Mouse (Mus musculus) heart, embryonic 11.5 days (tissue): ENCODE measurements around the gene Rdx. TPM values are rescaled to one million over a fixed set of nuclear protein-coding genes. Genes with fewer than 3 reads are reported as not detected.

Experiments used
- ATAC-seq: fragments of 200-750 bp; cut with Nextera tagmentation; replicated peaks from 2 replicates; pipeline ENCODE4 v1.8.0; 2017; ENCODE audit warnings: moderate library complexity; ENCODE audit not compliant: insufficient number of reproducible peaks, low FRiP score, low TSS enrichment
- H3K27ac ChIP-seq: fragments of 300-500 bp; sonication (generic); 2 replicates; pipeline ENCODE4 v1.5.1; 2014; ENCODE audit warnings: mild to moderate bottlenecking, low read depth, low read length
- H3K27me3 ChIP-seq: fragments of 300-500 bp; sonication (generic); 2 replicates; pipeline ENCODE4 v1.6.1; 2014; ENCODE audit warnings: mild to moderate bottlenecking, low read length, mixed read lengths; ENCODE audit not compliant: control insufficient read depth, insufficient read depth
- H3K36me3 ChIP-seq: fragments of 300-500 bp; sonication (generic); 2 replicates; pipeline ENCODE4 v1.6.1; 2014; ENCODE audit warnings: mild to moderate bottlenecking, low read length, moderate library complexity, mixed read lengths; ENCODE audit not compliant: control insufficient read depth, insufficient read depth
- H3K4me1 ChIP-seq: fragments of 300-500 bp; sonication (generic); 2 replicates; pipeline ENCODE4 v1.6.1; 2014; ENCODE audit warnings: low read length; ENCODE audit not compliant: control insufficient read depth, insufficient read depth
- H3K4me2 ChIP-seq: fragments of 300-500 bp; sonication (generic); 2 replicates; pipeline ENCODE4 v1.6.1; 2014; ENCODE audit warnings: mild to moderate bottlenecking, moderate library complexity
- H3K4me3 ChIP-seq: fragments of 300-500 bp; sonication (generic); 2 replicates; pipeline ENCODE4 v1.5.1; 2014; ENCODE audit warnings: low read depth, low read length
- H3K9ac ChIP-seq: fragments of 300-500 bp; sonication (generic); 2 replicates; pipeline ENCODE4 v1.6.1; 2014; ENCODE audit warnings: mild to moderate bottlenecking, low read depth, low read length, moderate library complexity
- H3K9me3 ChIP-seq: fragments of 300-500 bp; sonication (generic); replicated peaks from 2 replicates; pipeline ENCODE4 v1.6.1; 2016; ENCODE audit warnings: low read length; ENCODE audit not compliant: control insufficient read depth
- WGBS: fragments of 180-500 bp; shearing (Covaris S2); extraction: QIAGEN DNeasy Blood & Tissue Kit; methylation state at CpG from one replicate; pipeline ENCODE4 v1.1.7; 2014; ENCODE audit not compliant: insufficient replicate concordance; 5-methylcytosine and 5-hydroxymethylcytosine counted together
- polyA plus RNA-seq: library from polyadenylated mRNA; unstranded; fragments of >200 nt; fragmentation: Nextera tagmentation; extraction: Ambion mirVana; gene quantifications from 2 replicates; pipeline ENCODE4 v1.2.1, GENCODE M21; 2014

Gene Rdx
- polyA plus RNA-seq, 1 experiment from 2014 or later, result 213 TPM

- Histone ChIP-seq H3K27ac (no peak overlapping the region), H3K36me3 (no peaks in the 10 kb centered on the region), H3K27me3 (no peaks in the 10 kb centered on the region), H3K4me3 (no peak overlapping the region), H3K4me1 (peaks cover 17% of the 10 kb centered on the region), H3K9ac (no peak overlapping the region), H3K4me2 (no peak overlapping the region), H3K9me3 (no peaks in the 10 kb centered on the region)
- WGBS, result 81% methylated on average over 6 of the region's 6 CpGs
- ATAC-seq, result no peak
Measured at GRCm38 (mm10) chr9:52105423-52105822, 58.5 kb downstream of the Rdx start.

DNA sequence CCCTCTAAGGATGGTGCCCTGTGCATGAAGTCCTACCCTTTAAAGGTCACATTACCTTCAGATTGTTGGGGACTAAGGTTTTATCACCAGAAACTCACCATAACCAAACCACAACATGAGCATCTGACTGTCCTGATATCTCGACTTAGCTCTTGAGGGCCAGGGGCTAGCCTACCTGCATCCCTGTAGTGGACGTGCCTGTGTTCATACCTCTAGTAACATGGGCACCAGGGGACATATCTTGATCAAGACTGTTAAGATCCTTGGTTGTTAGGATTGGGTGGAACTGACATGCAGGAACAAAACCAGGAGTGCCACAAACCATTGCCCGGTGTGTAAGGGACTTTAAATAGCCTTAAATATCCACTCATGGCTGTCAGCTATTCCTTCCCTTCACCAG lies 60.2 kb downstream of the Rdx start:
- H3K36me3 ChIP-seq, result no peaks in the 10 kb centered on the region
- no peak for ATAC-seq
- peaks cover 13% of the 10 kb centered on the region for H3K4me1 ChIP-seq
- 83% methylated on average over 3 of the region's 3 CpGs for WGBS
- H3K27me3 ChIP-seq, result no peaks in the 10 kb centered on the region
- no peak overlapping the region for H3K4me2 ChIP-seq
- H3K27ac ChIP-seq, result no peak overlapping the region
- no peaks in the 10 kb centered on the region for H3K9me3 ChIP-seq
- no peak overlapping the region for H3K9ac ChIP-seq
- H3K4me3 ChIP-seq, result no peak overlapping the region

DNA sequence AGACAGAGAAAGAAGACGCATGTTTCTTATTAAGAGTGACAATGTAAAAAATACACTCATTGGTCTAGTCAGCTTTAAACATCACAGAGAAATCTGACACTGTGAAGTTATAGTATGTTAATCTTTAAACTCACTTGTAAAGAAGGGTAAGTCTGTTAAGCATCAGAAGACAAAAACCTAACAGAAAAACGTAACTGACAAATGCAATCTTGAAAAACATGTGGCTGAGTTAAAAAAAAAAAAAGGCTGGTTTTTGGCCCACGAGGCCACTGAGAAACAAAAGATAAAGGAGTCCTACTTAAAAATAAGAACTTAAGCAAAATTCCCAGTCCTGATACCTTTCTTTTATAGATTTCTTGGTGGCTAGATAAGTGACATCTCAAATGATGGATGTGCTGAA lies 63.8 kb downstream of the Rdx start:
- 66% methylated on average over 3 of the region's 3 CpGs for WGBS
- peaks cover 5% of the 10 kb centered on the region for H3K4me1 ChIP-seq
- no peak overlapping the region for H3K4me3 ChIP-seq
- no peaks in the 10 kb centered on the region for H3K9me3 ChIP-seq
- H3K27ac ChIP-seq, result no peak overlapping the region
- no peak overlapping the region for H3K9ac ChIP-seq
- H3K36me3 ChIP-seq, result peaks cover under 1% of the 10 kb centered on the region; the same call in 1 of the 2 replicates
- no peak for ATAC-seq
- H3K4me2 ChIP-seq, result no peak overlapping the region
- no peaks in the 10 kb centered on the region for H3K27me3 ChIP-seq

- Histone ChIP-seq H3K9me3 (no peaks in the 10 kb centered on the region), H3K9ac (no peak overlapping the region), H3K4me1 (peaks cover 4% of the 10 kb centered on the region), H3K27me3 (no peaks in the 10 kb centered on the region), H3K4me3 (no peak overlapping the region), H3K27ac (no peak overlapping the region), H3K36me3 (peaks cover 11% of the 10 kb centered on the region), H3K4me2 (no peak overlapping the region)
- WGBS, result 84% methylated on average over 5 of the region's 5 CpGs
- ATAC-seq, result no peak
Measured at GRCm38 (mm10) chr9:52113091-52113490, 66.1 kb downstream of the Rdx start.

- ATAC-seq, result no peak
- H3K27me3 ChIP-seq, result no peaks in the 10 kb centered on the region
- H3K4me2 ChIP-seq, result no peak overlapping the region
- no peak overlapping the region for H3K9ac ChIP-seq
- no peaks in the 10 kb centered on the region for H3K9me3 ChIP-seq
- H3K27ac ChIP-seq, result no peak overlapping the region
- WGBS, result 84% methylated on average over 4 of the region's 4 CpGs
- no peaks in the 10 kb centered on the region for H3K4me1 ChIP-seq
- H3K36me3 ChIP-seq, result peaks cover 11% of the 10 kb centered on the region
- H3K4me3 ChIP-seq, result no peak overlapping the region
Measured at GRCm38 (mm10) chr9:52119212-52119611, 72.2 kb downstream of the Rdx start.

DNA sequence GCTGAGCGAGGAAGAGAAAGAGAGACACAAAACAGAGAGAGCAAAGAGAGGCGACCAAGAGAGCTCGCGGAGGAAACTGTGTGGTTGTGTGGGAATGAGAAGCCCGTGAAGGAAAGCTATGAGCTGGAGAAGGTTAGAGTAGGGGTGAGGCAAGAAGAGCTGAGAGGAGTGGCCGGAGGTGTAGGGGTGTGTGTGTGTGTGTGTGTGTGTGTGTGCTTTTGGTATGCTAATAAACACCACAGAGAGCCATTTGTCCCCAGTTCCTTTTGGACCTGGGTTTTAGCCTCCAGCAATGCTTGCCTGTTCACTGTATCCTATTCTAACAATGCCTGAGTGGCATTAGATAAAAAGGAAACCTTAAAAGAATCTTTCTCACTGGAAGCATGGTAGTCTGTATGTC lies 78.3 kb downstream of the Rdx start:
- WGBS, result 88% methylated on average over 6 of the region's 6 CpGs
- Histone ChIP-seq H3K4me1 (no peaks in the 10 kb centered on the region), H3K27ac (no peak overlapping the region), H3K36me3 (no peaks in the 10 kb centered on the region; the same call in 1 of the 2 replicates), H3K9ac (no peak overlapping the region), H3K27me3 (no peaks in the 10 kb centered on the region), H3K4me3 (no peak overlapping the region), H3K9me3 (no peaks in the 10 kb centered on the region), H3K4me2 (no peak overlapping the region)
- ATAC-seq, result no peak

DNA sequence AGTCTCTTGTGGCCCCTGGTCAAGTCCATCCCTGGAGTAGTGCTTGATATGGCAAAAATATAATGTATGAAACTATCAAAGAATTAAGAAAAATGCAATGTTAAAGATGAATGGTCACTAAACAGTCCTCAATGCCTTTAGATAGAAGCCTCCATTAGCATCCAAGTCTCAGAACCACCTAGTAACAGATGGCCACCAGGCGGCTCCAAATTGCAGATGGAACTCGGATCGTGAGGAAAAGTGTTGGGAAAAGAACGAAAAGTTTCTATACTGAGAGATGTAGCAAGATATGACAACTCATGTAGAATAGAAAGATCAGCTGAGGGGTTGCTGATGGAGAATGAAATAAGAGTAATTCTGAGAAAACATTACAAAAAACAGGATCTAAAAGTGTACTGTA lies 83.4 kb downstream of the Rdx start:
- Histone ChIP-seq H3K9ac (no peak overlapping the region), H3K27ac (no peak overlapping the region), H3K36me3 (no peaks in the 10 kb centered on the region), H3K4me1 (no peaks in the 10 kb centered on the region), H3K4me3 (no peak overlapping the region), H3K27me3 (no peaks in the 10 kb centered on the region), H3K4me2 (no peak overlapping the region), H3K9me3 (no peaks in the 10 kb centered on the region)
- 65% methylated on average over 4 of the region's 4 CpGs for WGBS
- ATAC-seq, result no peak

GRCm38 (mm10) chr9:52132771-52133170 lies 85.8 kb downstream of the Rdx start:
- H3K9ac ChIP-seq, result no peak overlapping the region
- H3K4me2 ChIP-seq, result no peak overlapping the region
- no peak for ATAC-seq
- 68% methylated on average over 2 of the region's 2 CpGs for WGBS
- H3K9me3 ChIP-seq, result no peaks in the 10 kb centered on the region
- H3K27ac ChIP-seq, result no peak overlapping the region
- H3K27me3 ChIP-seq, result no peaks in the 10 kb centered on the region
- no peaks in the 10 kb centered on the region for H3K4me1 ChIP-seq
- no peak overlapping the region for H3K4me3 ChIP-seq
- no peaks in the 10 kb centered on the region for H3K36me3 ChIP-seq
